Mouse (Mus musculus): ENCODE data around the gene Fggy. TPM values are rescaled to one million over a fixed set of nuclear protein-coding genes. Genes with fewer than 3 reads are reported as not detected.

Fggy gene
- total and polyA plus RNA-seq, 3 experiments: not detected

- no peak for TF ChIP-seq SMC3 (IDR thresholded peaks at IDR 0.05; ENCODE audit: low read depth, low read length)
- no peak for TF ChIP-seq E2F4 (IDR thresholded peaks at IDR 0.05; ENCODE audit: borderline replicate concordance, low read depth, low read length)
Measured at GRCm38 (mm10) chr4:95771945-95772344, 214.6 kb downstream of the Fggy start (continued).

- no peaks in the 10 kb centered on the region for H3K27me3 ChIP-seq (ENCODE audit: control insufficient read depth in 1 of 2, insufficient read depth in 2 of 2, low read length in 2 of 2)
- no peak overlapping the region for H3K27ac ChIP-seq (ENCODE audit: control insufficient read depth, low read depth, low read length)
- H3K4me1 ChIP-seq (ENCODE audit: control insufficient read depth in 1 of 2, insufficient read depth in 2 of 2, low read length in 2 of 2): no peaks in the 10 kb centered on the region
- no peaks in the 10 kb centered on the region for H3K36me3 ChIP-seq (ENCODE audit: control insufficient read depth in 1 of 2, insufficient read depth in 2 of 2, low read length in 2 of 2)
- DNase-seq (ENCODE audit: low read depth, low spot score): no peak
- H3K9me3 ChIP-seq (replicated peaks; ENCODE audit: insufficient read depth, low read length): no peaks in the 10 kb centered on the region
- no peaks in the 10 kb centered on the region for H3K79me2 ChIP-seq (ENCODE audit: control insufficient read depth, insufficient read depth, low read length, poor library complexity)
- H3K4me3 ChIP-seq (ENCODE audit: control insufficient read depth in 1 of 2, insufficient read depth in 1 of 2, low read depth in 2 of 2, low read length in 2 of 2): no peak overlapping the region
- TF ChIP-seq HCFC1 (IDR thresholded peaks at IDR 0.05; ENCODE audit: low read depth, low read length): no peak
- TF ChIP-seq RCOR1 (IDR thresholded peaks at IDR 0.05; ENCODE audit: low read depth, low read length): no peak
- TF ChIP-seq SIN3A (IDR thresholded peaks at IDR 0.05; ENCODE audit: low read length): no peak
- no peak overlapping the region for H3K9ac ChIP-seq (ENCODE audit: control insufficient read depth, low read depth, low read length, poor library complexity, severe bottlenecking)
Measured at GRCm38 (mm10) chr4:95772663-95773062, 215.4 kb downstream of the Fggy start.

- TF ChIP-seq TAL1 (IDR thresholded peaks at IDR 0.05; ENCODE audit: low read length) (no peak), MEF2A (IDR thresholded peaks at IDR 0.05; ENCODE audit: extremely low read depth, insufficient replicate concordance, low read depth, low read length, poor library complexity, severe bottlenecking) (no peak), USF2 (IDR thresholded peaks at IDR 0.05; ENCODE audit: borderline replicate concordance in 1 of 2, insufficient read depth in 1 of 2, low read depth in 1 of 2, low read length in 2 of 2) (no peak), SMC3 (IDR thresholded peaks at IDR 0.05; ENCODE audit: low read depth, low read length) (no peak), NRF1 (IDR thresholded peaks at IDR 0.05; ENCODE audit: insufficient read depth, low read depth, low read length, poor library complexity, severe bottlenecking) (no peak), CTCF (IDR thresholded peaks at IDR 0.05 in 2 of 3, conservative IDR thresholded peaks at IDR 0.05 in 1 of 3; ENCODE audit: control insufficient read depth in 1 of 3, insufficient read depth in 1 of 3, low read depth in 2 of 3, low read length in 3 of 3, poor library complexity in 1 of 3, severe bottlenecking in 1 of 3) (no peak), SIN3A (IDR thresholded peaks at IDR 0.05; ENCODE audit: low read length) (no peak), TBP (IDR thresholded peaks at IDR 0.05; ENCODE audit: low read depth, low read length) (no peak), MYC (IDR thresholded peaks at IDR 0.05; ENCODE audit: low read depth, low read length) (no peak), CHD2 (IDR thresholded peaks at IDR 0.05; ENCODE audit: low read length) (no peak), POLR2AphosphoS2 (IDR thresholded peaks at IDR 0.05; ENCODE audit: low read length) (no peak)
- DNase-seq (ENCODE audit: low read depth, low spot score): no peak
- H3K9ac ChIP-seq (ENCODE audit: control insufficient read depth, low read depth, low read length, poor library complexity, severe bottlenecking): no peak overlapping the region
- H3K4me3 ChIP-seq (ENCODE audit: control insufficient read depth in 1 of 2, insufficient read depth in 1 of 2, low read depth in 2 of 2, low read length in 2 of 2): no peak overlapping the region
- no peaks in the 10 kb centered on the region for H3K9me3 ChIP-seq (replicated peaks; ENCODE audit: insufficient read depth, low read length)
- H3K79me2 ChIP-seq (ENCODE audit: control insufficient read depth, insufficient read depth, low read length, poor library complexity): no peaks in the 10 kb centered on the region
- no peaks in the 10 kb centered on the region for H3K36me3 ChIP-seq (ENCODE audit: control insufficient read depth in 1 of 2, insufficient read depth in 2 of 2, low read length in 2 of 2)
- H3K27ac ChIP-seq (ENCODE audit: control insufficient read depth, low read depth, low read length): no peak overlapping the region
- no peaks in the 10 kb centered on the region for H3K27me3 ChIP-seq (ENCODE audit: control insufficient read depth in 1 of 2, insufficient read depth in 2 of 2, low read length in 2 of 2)
- H3K4me1 ChIP-seq (ENCODE audit: control insufficient read depth in 1 of 2, insufficient read depth in 2 of 2, low read length in 2 of 2): no peaks in the 10 kb centered on the region
Measured at GRCm38 (mm10) chr4:95775574-95775973, 218.3 kb downstream of the Fggy start.
